Mouse (Mus musculus) adrenal gland, adult (tissue): ENCODE measurements around the gene 9530003J23Rik.
"Not testable (repeated sequence)": the region's sequence is repeated elsewhere in the genome, so short reads cannot be mapped to it uniquely, and the experiment has no call there.

Experiments used
- DNase-seq, 2 experiments: peaks; one replicate each; pipeline ENCODE4 v3.0.0; 2022 to 2023; ENCODE audit warnings: low spot score in 1 of 2; ENCODE audit not compliant: inconsistent age in 2 of 2

Gene 9530003J23Rik

DNA sequence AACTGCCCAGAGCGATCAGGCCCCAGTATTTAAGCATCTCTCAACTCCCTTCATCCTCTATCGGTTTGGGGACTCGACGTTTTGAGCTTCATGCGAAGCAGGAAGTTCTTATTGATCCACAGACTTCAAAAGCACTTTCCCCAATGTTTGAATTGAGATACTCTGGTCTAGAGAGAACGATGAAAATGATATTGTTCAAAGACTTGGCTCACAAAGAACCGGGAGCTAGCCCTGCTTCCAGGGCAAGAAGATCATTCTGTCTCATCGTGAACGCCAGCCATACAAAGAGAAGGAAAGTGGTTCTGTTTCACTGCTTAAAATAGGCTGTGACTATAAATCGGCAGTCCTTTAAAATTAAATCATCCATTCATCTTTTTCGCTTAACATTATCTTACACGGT is at the start of gene 9530003J23Rik:
Gene 9530003J23Rik, minus strand, starts transcription at position 101 of the 400 bp plus-strand sequence.
- no peak for DNase-seq

DNA sequence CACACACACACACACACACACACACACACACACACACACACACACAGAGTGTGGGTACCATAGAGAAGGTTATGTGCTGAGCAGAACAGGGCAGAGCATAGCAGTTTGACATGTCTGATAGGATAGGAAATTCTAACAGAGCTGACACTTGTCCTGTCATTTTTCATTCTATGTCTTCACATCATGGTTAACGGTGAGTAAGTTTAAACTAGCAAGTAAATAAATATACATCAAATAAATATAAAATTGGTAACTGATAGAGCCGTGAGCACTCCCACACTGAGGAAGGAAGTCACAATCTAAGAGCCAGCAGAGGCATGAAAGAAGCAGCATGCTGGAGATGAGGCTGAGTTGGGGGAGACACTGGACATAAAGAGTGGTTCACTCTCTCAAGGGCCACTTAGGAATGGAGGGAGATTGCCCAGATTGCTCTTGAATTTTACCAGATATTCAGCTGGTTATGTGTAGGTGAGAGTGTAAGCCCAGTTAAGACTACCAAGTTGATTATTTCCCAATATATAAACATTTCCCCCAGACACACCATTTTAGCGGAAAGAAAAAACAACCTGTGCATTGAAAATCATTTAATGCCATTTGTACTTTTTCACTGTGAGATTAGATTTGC is 48.8 kb upstream of the 9530003J23Rik start:
- no peak for DNase-seq

DNA sequence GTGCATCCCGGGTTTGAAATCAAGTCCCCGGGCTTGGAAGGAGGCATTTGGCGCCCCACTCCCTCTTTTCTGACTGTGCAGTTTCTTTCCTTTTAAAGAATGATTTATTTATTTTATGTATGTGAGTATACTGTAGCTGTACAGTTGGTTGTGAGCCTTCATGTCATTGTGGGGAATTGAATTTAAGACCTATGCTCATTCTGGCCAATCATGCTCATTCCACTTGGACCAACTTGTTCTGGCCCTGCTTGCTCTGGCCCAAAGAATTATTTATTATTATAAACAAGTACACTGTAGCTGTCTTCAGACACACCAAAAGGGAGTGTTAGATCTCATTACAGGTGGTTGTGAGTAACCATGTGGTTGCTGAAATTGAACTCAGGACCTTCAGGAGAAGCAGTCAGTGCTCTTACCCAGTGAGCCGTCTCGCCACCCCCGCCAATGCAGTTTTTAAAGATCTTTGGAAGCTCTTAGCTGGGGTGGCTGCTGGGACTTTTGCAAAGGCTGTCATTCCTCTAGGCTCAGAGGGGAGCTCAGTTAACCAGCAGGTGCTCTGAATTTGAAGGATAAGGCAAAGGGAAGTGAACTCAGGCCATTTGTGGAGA is 48.0 kb upstream of the 9530003J23Rik start:
- no peak for DNase-seq

DNA sequence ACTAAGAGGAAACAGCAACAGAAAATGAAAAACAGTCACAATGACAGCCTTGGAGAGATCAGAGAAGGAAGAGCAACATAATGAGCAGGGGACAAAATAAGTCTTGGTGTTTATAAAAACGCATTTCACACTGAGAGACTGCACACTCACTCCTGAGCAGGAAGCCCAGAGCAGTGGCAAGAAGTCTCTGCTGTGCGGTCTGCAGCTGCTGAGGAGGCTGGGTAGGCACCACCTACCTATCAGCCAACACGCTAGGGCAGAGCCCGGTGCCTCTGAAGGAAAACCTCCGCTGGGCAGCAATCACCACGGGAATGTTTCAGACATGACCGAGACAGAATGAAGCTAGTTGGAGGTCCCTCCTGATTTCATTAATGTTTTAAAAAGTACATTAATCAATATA is 47.1 kb upstream of the 9530003J23Rik start:
- DNase-seq = not testable (repeated sequence)

- DNase-seq = no peak
Observed at GRCm38 (mm10) chr10:117284578-117285520, 46.3 kb upstream of the 9530003J23Rik start.

GRCm38 (mm10) chr10:117283871-117284577 is 45.5 kb upstream of the 9530003J23Rik start:
- no peak for DNase-seq

GRCm38 (mm10) chr10:117283196-117283595 is 44.7 kb upstream of the 9530003J23Rik start:
- not testable (repeated sequence) for DNase-seq

DNA sequence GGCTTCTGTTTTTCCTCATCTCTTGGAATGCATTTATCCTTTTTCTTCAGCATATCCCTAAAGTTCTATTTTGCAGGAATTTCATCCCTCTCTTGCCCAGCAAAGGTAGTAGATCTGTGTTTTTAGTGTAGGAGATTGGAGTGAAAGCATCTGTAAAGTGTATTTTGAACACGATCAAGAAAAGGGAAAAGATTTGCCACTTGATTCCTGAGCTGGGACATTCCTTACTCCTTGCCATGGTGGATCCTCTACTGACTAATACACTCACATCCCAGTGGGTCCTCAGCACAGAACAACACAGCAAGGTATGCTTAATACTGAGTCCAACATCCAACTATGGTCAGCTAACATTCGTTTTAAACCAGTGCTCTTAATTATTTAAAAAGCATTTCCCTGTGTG is 44.0 kb upstream of the 9530003J23Rik start:
- DNase-seq = no peak

GRCm38 (mm10) chr10:117282049-117282448 is 43.5 kb upstream of the 9530003J23Rik start, which contains the start of gene Lyz2:
Gene Lyz2 (minus strand): TSS chr10:117282321.
- peak; percentile 12 to 48 for DNase-seq

- no peak for DNase-seq
Observed at GRCm38 (mm10) chr10:117281381-117281920, 42.9 kb upstream of the 9530003J23Rik start.

- DNase-seq = no peak
Observed at GRCm38 (mm10) chr10:117280000-117280399, 41.5 kb upstream of the 9530003J23Rik start.

DNA sequence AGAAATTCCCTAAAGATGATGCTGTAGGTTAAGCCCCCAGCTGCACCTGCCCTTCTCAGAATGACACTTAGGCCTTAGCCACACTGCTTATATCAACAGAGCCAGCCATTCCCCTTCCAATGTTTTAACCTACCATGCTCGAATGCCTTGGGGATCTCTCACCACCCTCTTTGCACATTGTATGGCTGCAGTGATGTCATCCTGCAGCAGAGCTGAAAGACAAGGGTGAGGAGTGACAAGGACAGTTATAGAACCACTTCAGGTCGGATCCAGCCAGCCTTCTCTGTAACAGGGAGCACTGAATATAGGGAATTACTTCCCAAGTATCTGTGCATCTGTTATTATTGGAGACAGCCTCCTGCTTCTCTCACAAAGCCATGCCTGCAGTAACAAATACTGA is 40.0 kb upstream of the 9530003J23Rik start:
- peak in 1 of 2 experiments; percentile 15 for DNase-seq

- DNase-seq = peak in 1 of 2 experiments; percentile 26
Observed at GRCm38 (mm10) chr10:117277779-117278178, 39.3 kb upstream of the 9530003J23Rik start.

DNA sequence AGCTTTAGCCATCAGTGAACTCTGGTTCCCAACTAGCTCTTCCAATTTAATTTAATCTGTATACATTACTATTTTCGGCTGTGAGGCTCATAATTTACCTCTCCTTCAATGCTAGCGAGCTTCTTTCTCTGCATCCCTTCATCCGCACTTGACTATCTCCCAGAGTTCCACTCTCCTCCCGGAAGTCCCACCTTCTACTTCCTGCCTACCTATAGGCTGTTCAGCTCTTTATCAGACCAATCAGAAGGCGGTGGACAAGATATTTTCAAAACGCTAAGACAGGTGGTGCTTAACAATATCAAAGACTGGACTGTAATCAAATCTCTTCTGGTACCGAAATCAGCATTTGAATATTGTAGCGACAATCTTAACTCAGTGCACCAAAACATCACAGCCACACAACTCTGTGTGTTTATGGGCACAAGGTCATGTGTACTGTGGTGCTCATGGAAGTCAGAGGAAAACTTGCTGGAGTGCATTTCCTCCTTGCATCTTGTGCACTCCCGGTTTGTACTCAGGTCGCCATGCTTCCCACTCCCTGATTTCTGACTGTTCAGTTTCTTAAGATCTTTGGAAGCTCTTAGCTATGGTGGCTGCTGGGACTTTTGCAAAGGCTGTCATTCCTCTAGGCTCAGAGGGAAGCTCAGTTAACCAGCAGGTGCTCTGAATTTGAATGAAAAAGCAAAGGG is 37.3 kb upstream of the 9530003J23Rik start:
- DNase-seq = peak in 1 of 2 experiments; percentile 17

GRCm38 (mm10) chr10:117274645-117275044 is 36.1 kb upstream of the 9530003J23Rik start:
- DNase-seq = not testable (repeated sequence)

GRCm38 (mm10) chr10:117272023-117272422 is 33.5 kb upstream of the 9530003J23Rik start:
- peak in 1 of 2 experiments; percentile 17 for DNase-seq

- DNase-seq = no peak
Observed at GRCm38 (mm10) chr10:117259870-117260269, 21.4 kb upstream of the 9530003J23Rik start.

DNA sequence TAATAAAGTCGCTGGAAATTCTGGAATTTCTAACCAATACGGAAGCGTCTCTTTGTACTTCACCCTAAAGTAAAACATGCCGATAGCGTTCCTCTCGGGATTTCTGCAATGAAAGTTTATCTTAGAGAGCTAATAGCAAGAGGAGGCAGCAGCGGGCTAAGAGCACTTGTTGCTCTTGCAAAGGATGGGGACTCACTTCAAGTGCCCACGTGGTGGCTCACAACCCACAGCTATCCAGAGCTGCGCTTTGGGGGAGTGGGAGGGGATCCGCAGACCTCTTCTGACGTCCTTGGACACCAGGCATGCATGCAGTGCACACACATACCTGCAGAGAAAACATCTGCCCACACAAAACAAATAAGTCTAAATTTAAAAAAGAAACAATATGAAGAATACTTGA is 2.6 kb downstream of the 9530003J23Rik start:
- DNase-seq = no peak

DNA sequence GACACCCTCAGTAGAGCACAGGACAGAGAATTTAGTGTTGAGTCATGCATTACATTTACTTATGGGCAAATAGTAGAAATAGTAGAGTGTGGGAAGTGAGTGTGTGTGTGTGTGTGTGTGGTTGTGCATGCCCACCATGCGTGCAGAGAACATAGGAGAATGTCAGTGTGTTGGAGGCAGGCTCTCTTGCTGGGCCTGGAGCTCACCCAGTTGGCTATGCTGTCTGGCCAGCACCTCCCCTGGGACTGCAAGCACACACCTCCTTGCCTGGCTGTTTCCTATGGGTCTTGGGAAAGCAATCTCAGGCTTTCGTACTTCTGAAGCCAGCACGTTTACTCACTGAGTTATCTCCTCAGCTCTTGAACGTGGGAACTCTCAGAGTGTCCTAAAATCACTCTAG is 3.7 kb downstream of the 9530003J23Rik start:
- no peak for DNase-seq

DNA sequence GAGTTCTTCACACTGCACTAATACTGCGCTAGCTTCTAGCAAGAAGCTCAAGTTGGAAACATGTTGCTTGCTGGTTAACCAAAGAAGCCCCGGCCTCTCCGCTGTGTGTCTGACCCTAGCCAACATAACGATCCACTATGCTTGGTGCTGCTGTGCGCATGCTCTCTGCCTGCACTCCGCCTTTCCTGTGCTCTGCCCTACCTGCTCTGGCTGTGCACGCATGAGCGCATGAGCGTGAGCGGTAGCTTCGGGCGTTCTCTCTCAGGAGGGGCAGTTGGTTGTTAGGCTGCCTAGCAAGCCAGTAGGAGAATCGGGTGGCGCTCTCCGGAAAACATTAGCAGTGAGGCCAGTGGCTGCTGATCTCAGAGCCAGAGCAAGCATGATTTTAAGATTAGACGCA is 8.7 kb downstream of the 9530003J23Rik start:
- no peak for DNase-seq
